Mouse (Mus musculus): ENCODE measurements around the gene Qser1. TPM values are rescaled to one million over a fixed set of nuclear protein-coding genes. Genes with fewer than 3 reads are reported as not detected.
"Not testable (repeated sequence)": the region's sequence is repeated elsewhere in the genome, so short reads cannot be mapped to it uniquely, and the experiment has no call there.

The Qser1 gene
- 13.5 and 15.6 TPM in 2 replicates for polyA plus RNA-seq (2014; fragmentation: Nextera tagmentation; extraction: Ambion mirVana)

GRCm38 (mm10) chr2:104816371-104816827, at the start of gene Qser1:
Gene Qser1 (minus strand): TSS chr2:104816760.
- 0% methylated on average over 23 of the region's 50 CpGs for WGBS
- Histone ChIP-seq H3K4me2 (ENCODE audit: low read length) (peak within 1 kb of the TSS; percentile 75), H3K27me3 (replicated peaks; ENCODE audit: control insufficient read depth, insufficient read depth, low read length) (no peaks in the 10 kb centered on the region), H3K9ac (ENCODE audit: low read length) (peak within 1 kb of the TSS; percentile 98), H3K9me3 (replicated peaks; ENCODE audit: control insufficient read depth, low read length) (no peaks in the 10 kb centered on the region), H3K4me3 (ENCODE audit: low read depth, low read length) (peak within 1 kb of the TSS; percentile 88), H3K27ac (ENCODE audit: low read depth, low read length) (peak within 1 kb of the TSS; percentile 98), H3K4me1 (ENCODE audit: control insufficient read depth, insufficient read depth, low read length) (peaks cover 18% of the 10 kb centered on the region), H3K36me3 (ENCODE audit: control insufficient read depth, insufficient read depth, low read length) (no peaks in the 10 kb centered on the region)
- ATAC-seq: peak; percentile 72
- DNase-seq (ENCODE audit: low spot score): no peak

DNA sequence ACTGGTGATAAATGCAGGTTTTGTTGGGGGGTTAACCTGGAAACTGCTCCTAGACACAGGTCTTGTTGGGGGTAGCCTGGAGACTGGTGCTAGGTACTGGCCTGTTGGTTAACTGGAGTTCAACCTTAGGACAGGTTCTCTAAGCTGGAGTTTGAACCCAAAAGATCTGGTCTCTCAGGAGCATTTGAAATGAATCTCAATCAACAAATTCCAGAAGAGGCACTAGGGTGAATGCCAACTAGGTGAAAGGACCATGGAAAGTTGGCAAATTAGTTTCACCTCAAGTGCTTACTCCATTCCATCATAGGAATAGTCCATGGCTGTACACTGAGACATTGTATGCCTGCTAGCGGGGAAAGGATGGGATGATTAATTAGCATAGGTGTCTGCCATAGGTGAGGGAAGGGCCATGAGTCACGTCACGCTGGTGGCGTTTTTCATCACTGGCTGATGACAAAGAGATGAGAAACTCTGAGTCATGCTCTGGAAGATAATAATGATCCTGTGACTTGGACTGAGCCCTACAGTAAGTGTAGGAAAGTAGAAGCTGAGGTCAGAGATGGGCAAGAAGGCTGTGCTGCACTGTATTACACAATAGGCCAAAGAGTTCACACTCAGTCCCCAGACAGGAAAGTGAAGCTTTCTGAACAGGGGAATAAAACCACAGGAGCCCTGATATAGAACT, 47.8 kb upstream of the Qser1 start:
- no peak for DNase-seq (ENCODE audit: low spot score)
- no peaks in the 10 kb centered on the region for H3K27me3 ChIP-seq (replicated peaks; ENCODE audit: control insufficient read depth, insufficient read depth, low read length)

DNA sequence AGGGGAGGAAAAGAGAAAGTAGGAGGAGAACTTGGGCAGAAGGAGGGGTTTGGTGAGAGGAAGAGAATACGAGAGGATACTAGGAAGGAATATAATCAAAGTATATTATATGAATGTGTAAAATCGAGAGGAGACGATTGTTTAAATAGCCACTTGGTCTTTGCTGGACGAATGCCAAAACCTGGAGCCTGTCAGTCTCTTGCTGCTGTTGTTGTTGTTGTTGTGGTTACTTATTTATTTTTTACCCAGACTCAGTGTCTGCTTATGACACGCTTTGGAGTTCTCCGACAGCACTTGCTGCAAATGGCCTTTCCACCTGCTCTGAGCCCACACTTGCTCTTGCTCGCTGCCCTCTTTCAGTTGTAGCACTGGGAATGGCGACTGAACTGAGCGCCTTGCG, 43.9 kb upstream of the Qser1 start:
- H3K4me3 ChIP-seq (ENCODE audit: low read depth, low read length): no peak overlapping the region
- DNase-seq (ENCODE audit: low spot score): no peak
- 84% methylated on average over 10 of the region's 10 CpGs for WGBS

More for the DNA sequence above, 47.8 kb upstream of the Qser1 start:
- ATAC-seq: no peak
- Histone ChIP-seq H3K9ac (ENCODE audit: low read length) (no peak overlapping the region), H3K27ac (ENCODE audit: low read depth, low read length) (no peak overlapping the region), H3K4me3 (ENCODE audit: low read depth, low read length) (no peak overlapping the region), H3K4me1 (ENCODE audit: control insufficient read depth, insufficient read depth, low read length) (no peaks in the 10 kb centered on the region), H3K4me2 (ENCODE audit: low read length) (no peak overlapping the region), H3K36me3 (ENCODE audit: control insufficient read depth, insufficient read depth, low read length) (no peaks in the 10 kb centered on the region), H3K9me3 (replicated peaks; ENCODE audit: control insufficient read depth, low read length) (no peaks in the 10 kb centered on the region)
- 90% methylated on average over 4 of the region's 4 CpGs for WGBS

DNA sequence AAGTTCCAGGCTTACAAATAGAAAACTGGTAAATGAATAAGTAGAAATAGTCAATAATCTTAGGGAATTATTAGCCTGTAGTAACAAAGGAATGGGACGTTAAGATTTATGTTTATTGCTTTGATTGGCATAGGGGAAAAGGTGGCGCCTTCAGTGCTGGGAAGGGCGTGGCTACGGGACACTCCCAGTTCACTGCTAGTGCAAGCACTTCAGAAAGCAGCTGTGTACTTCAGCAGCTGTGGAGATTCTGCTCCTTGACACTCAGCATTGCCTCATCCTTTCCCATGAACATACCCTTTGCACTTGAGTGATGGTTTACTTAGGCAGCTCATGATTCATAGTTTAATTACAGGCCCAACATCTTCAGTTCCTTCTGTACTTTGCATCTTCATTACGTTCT, 42.5 kb upstream of the Qser1 start:
- DNase-seq (ENCODE audit: low spot score) (no peak), ATAC-seq (no peak)
- H3K36me3 ChIP-seq (ENCODE audit: control insufficient read depth, insufficient read depth, low read length): no peaks in the 10 kb centered on the region
- no peaks in the 10 kb centered on the region for H3K4me1 ChIP-seq (ENCODE audit: control insufficient read depth, insufficient read depth, low read length)
- WGBS: 83% methylated on average over 5 of the region's 5 CpGs
- H3K9ac ChIP-seq (ENCODE audit: low read length): no peak overlapping the region
- no peak overlapping the region for H3K27ac ChIP-seq (ENCODE audit: low read depth, low read length)
- H3K4me3 ChIP-seq (ENCODE audit: low read depth, low read length): no peak overlapping the region
- no peaks in the 10 kb centered on the region for H3K9me3 ChIP-seq (replicated peaks; ENCODE audit: control insufficient read depth, low read length)
- no peak overlapping the region for H3K4me2 ChIP-seq (ENCODE audit: low read length)
- no peaks in the 10 kb centered on the region for H3K27me3 ChIP-seq (replicated peaks; ENCODE audit: control insufficient read depth, insufficient read depth, low read length)

More for the DNA sequence above, 43.9 kb upstream of the Qser1 start:
- Histone ChIP-seq H3K27me3 (replicated peaks; ENCODE audit: control insufficient read depth, insufficient read depth, low read length) (no peaks in the 10 kb centered on the region), H3K27ac (ENCODE audit: low read depth, low read length) (no peak overlapping the region), H3K9me3 (replicated peaks; ENCODE audit: control insufficient read depth, low read length) (no peaks in the 10 kb centered on the region), H3K36me3 (ENCODE audit: control insufficient read depth, insufficient read depth, low read length) (no peaks in the 10 kb centered on the region), H3K4me2 (ENCODE audit: low read length) (no peak overlapping the region), H3K4me1 (ENCODE audit: control insufficient read depth, insufficient read depth, low read length) (no peaks in the 10 kb centered on the region), H3K9ac (ENCODE audit: low read length) (no peak overlapping the region)
- ATAC-seq: no peak

GRCm38 (mm10) chr2:104858083-104858482, 41.5 kb upstream of the Qser1 start:
- WGBS: 85% methylated on average over 3 of the region's 3 CpGs
- H3K4me3 ChIP-seq (ENCODE audit: low read depth, low read length); H3K36me3 ChIP-seq (ENCODE audit: control insufficient read depth, insufficient read depth, low read length); H3K4me1 ChIP-seq (ENCODE audit: control insufficient read depth, insufficient read depth, low read length); ATAC-seq; H3K9me3 ChIP-seq (replicated peaks; ENCODE audit: control insufficient read depth, low read length); H3K9ac ChIP-seq (ENCODE audit: low read length); H3K4me2 ChIP-seq (ENCODE audit: low read length); DNase-seq (ENCODE audit: low spot score); H3K27ac ChIP-seq (ENCODE audit: low read depth, low read length); H3K27me3 ChIP-seq (replicated peaks; ENCODE audit: control insufficient read depth, insufficient read depth, low read length): not testable (repeated sequence)

DNA sequence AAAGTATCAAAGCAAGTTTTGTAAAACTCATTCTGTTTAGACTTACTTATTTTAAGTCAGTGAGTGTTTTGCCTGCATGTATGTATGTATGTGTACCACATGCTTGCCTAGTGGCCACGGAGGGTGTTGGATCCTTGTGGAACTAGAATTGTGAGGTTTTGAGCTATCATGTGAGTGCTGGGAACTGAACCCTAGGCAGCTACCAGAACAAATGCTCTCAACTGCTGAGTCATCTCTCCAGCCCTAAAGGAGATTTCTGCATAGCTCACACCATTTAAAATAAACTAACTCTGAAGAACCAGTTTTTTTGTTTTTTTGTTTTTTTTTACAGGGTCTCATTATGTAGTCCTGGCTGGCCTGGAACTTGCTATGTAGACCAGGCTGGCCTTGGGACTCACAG, 39.7 kb upstream of the Qser1 start:
- H3K9me3 ChIP-seq (replicated peaks; ENCODE audit: control insufficient read depth, low read length): no peaks in the 10 kb centered on the region
- H3K4me1 ChIP-seq (ENCODE audit: control insufficient read depth, insufficient read depth, low read length): no peaks in the 10 kb centered on the region
- no peak for DNase-seq (ENCODE audit: low spot score)
- no peak overlapping the region for H3K4me3 ChIP-seq (ENCODE audit: low read depth, low read length)
- no peaks in the 10 kb centered on the region for H3K27me3 ChIP-seq (replicated peaks; ENCODE audit: control insufficient read depth, insufficient read depth, low read length)
- H3K4me2 ChIP-seq (ENCODE audit: low read length): no peak overlapping the region
- no peaks in the 10 kb centered on the region for H3K36me3 ChIP-seq (ENCODE audit: control insufficient read depth, insufficient read depth, low read length)
- no peak overlapping the region for H3K9ac ChIP-seq (ENCODE audit: low read length)
- ATAC-seq: no peak
- H3K27ac ChIP-seq (ENCODE audit: low read depth, low read length): no peak overlapping the region
- WGBS: 63% methylated on average over 1 of the region's 1 CpGs

DNA sequence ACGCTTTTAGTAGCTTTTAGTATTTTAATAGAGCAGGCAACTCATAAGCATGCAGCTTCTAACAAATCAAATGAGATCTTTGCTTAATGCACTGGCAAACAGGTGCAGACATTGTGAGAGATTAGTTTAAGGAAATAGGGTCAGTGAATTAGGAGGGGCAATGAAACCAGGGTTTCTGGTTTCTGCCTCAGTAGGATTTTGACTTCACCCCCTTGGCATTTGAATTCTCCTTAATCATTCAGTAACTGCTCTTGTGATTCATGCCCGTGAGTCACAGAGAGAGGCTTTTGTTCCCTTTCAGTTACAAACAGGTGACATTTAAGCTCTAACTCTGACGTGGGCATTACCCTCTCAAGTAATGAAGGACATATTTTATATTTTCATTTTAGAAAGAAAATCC, 39.2 kb upstream of the Qser1 start:
- ATAC-seq (no peak), DNase-seq (ENCODE audit: low spot score) (no peak)
- H3K9ac ChIP-seq (ENCODE audit: low read length): no peak overlapping the region
- no peak overlapping the region for H3K4me3 ChIP-seq (ENCODE audit: low read depth, low read length)
- no peak overlapping the region for H3K27ac ChIP-seq (ENCODE audit: low read depth, low read length)
- no peak overlapping the region for H3K4me2 ChIP-seq (ENCODE audit: low read length)
- H3K9me3 ChIP-seq (replicated peaks; ENCODE audit: control insufficient read depth, low read length): no peaks in the 10 kb centered on the region
- H3K4me1 ChIP-seq (ENCODE audit: control insufficient read depth, insufficient read depth, low read length): no peaks in the 10 kb centered on the region
- H3K36me3 ChIP-seq (ENCODE audit: control insufficient read depth, insufficient read depth, low read length): no peaks in the 10 kb centered on the region
- 18% methylated on average over 3 of the region's 3 CpGs for WGBS
- 0 out of 2 replicates have a peak, but pooled peaks cover 2% of the 10 kb centered on the region for H3K27me3 ChIP-seq (replicated peaks; ENCODE audit: control insufficient read depth, insufficient read depth, low read length)

DNA sequence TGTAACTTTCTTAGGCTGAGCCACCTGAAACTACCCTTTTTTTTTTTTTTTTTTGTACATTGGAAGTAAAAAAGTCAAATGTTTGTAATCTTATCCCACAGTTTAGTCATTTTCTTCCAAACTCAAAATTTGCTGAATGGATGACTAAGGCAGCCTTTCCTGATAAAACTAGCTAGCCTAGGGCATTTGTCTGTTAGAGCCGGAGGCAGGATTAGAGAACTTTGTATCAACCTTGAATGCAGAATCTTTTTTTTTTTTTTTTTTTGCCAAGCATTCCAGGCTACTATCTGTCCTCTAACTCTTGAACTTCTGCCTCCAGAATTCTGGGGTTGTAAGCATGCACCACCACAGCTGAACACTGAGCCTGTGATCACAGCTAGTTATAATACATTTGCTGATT, 38.3 kb upstream of the Qser1 start:
- 83% methylated on average over 1 of the region's 1 CpGs for WGBS
- H3K36me3 ChIP-seq (ENCODE audit: control insufficient read depth, insufficient read depth, low read length): no peaks in the 10 kb centered on the region
- H3K4me2 ChIP-seq (ENCODE audit: low read length): no peak overlapping the region
- DNase-seq (ENCODE audit: low spot score): no peak
- H3K4me1 ChIP-seq (ENCODE audit: control insufficient read depth, insufficient read depth, low read length): no peaks in the 10 kb centered on the region
- H3K9me3 ChIP-seq (replicated peaks; ENCODE audit: control insufficient read depth, low read length): no peaks in the 10 kb centered on the region
- H3K27me3 ChIP-seq (replicated peaks; ENCODE audit: control insufficient read depth, insufficient read depth, low read length): 0 out of 2 replicates have a peak, but pooled peaks cover 3% of the 10 kb centered on the region
- no peak overlapping the region for H3K27ac ChIP-seq (ENCODE audit: low read depth, low read length)
- H3K9ac ChIP-seq (ENCODE audit: low read length): no peak overlapping the region
- no peak overlapping the region for H3K4me3 ChIP-seq (ENCODE audit: low read depth, low read length)
- ATAC-seq: no peak

GRCm38 (mm10) chr2:104852546-104852945, 36.0 kb upstream of the Qser1 start:
- no peak for ATAC-seq

More at GRCm38 (mm10) chr2:104852546-104852945, 36.0 kb upstream of the Qser1 start:
- WGBS: 92% methylated on average over 7 of the region's 7 CpGs
- H3K9me3 ChIP-seq (replicated peaks; ENCODE audit: control insufficient read depth, low read length): no peaks in the 10 kb centered on the region
- no peak overlapping the region for H3K27ac ChIP-seq (ENCODE audit: low read depth, low read length)
- no peaks in the 10 kb centered on the region for H3K4me1 ChIP-seq (ENCODE audit: control insufficient read depth, insufficient read depth, low read length)
- H3K36me3 ChIP-seq (ENCODE audit: control insufficient read depth, insufficient read depth, low read length): no peaks in the 10 kb centered on the region
- peaks cover 13% of the 10 kb centered on the region; the same call in 1 of the 2 replicates for H3K27me3 ChIP-seq (replicated peaks; ENCODE audit: control insufficient read depth, insufficient read depth, low read length)
- no peak for DNase-seq (ENCODE audit: low spot score)
- H3K4me2 ChIP-seq (ENCODE audit: low read length): no peak overlapping the region
- H3K9ac ChIP-seq (ENCODE audit: low read length): no peak overlapping the region
- no peak overlapping the region for H3K4me3 ChIP-seq (ENCODE audit: low read depth, low read length)

All from forebrain, embryonic 14.5 days (tissue).